Mouse (Mus musculus): ENCODE results near the gene Gtf3c6. TPM values are rescaled to one million over a fixed set of nuclear protein-coding genes. Genes with fewer than 3 reads are reported as not detected.

Gene Gtf3c6
- polyA plus RNA-seq, 1 experiment = 2.4 TPM

GRCm38 (mm10) chr10:40275991-40276390 is 18.1 kb upstream of the Gtf3c6 start:
- Histone ChIP-seq H3K4me3 (ENCODE audit: low read depth, low read length) (no peak overlapping the region), H3K4me1 (ENCODE audit: control insufficient read depth, insufficient read depth, insufficient read length, low read length) (no peaks in the 10 kb centered on the region), H3K36me3 (ENCODE audit: control insufficient read depth, insufficient read depth, low read length) (no peaks in the 10 kb centered on the region), H3K27ac (ENCODE audit: insufficient read depth, low read depth, low read length) (no peak overlapping the region), H3K27me3 (ENCODE audit: control insufficient read depth, insufficient read depth, low read length) (no peaks in the 10 kb centered on the region)
- TF ChIP-seq CTCF (IDR thresholded peaks at IDR 0.05; ENCODE audit: extremely low read depth, insufficient read length, insufficient replicate concordance, low read depth, low read length) (no peak), POLR2A (IDR thresholded peaks at IDR 0.05; ENCODE audit: low read depth, low read length) (no peak)
- WGBS = 67% methylated on average over 7 of the region's 7 CpGs

- Histone ChIP-seq H3K4me1 (ENCODE audit: control insufficient read depth, insufficient read depth, insufficient read length, low read length) (no peaks in the 10 kb centered on the region), H3K27me3 (ENCODE audit: control insufficient read depth, insufficient read depth, low read length) (no peaks in the 10 kb centered on the region), H3K4me3 (ENCODE audit: low read depth, low read length) (no peak overlapping the region), H3K36me3 (ENCODE audit: control insufficient read depth, insufficient read depth, low read length) (no peaks in the 10 kb centered on the region), H3K27ac (ENCODE audit: insufficient read depth, low read depth, low read length) (no peak overlapping the region)
- 75% methylated on average over 5 of the region's 5 CpGs for WGBS
- TF ChIP-seq CTCF (IDR thresholded peaks at IDR 0.05; ENCODE audit: extremely low read depth, insufficient read length, insufficient replicate concordance, low read depth, low read length) (no peak), POLR2A (IDR thresholded peaks at IDR 0.05; ENCODE audit: low read depth, low read length) (no peak)
These were observed 16.0 kb upstream of the Gtf3c6 start for GRCm38 (mm10) chr10:40273938-40274337.

DNA sequence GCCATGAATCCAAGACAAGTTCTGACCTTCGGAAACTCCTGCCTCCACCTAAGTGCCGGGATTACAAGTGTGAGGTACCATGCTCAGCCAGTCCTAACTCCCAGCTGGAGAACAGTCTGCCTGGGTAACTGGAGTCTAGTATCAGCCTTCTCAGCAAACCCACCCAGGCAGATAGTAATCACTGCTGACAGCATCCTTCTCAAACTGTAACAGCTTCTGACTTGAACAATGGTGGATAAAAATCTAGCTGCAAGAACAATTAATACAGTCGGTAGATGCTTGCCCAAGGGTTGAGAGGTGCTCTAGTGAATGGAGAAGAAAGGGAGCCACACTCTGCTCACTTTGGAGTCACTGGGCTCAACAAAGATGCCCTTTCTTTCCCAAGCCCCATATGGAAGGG is 13.3 kb upstream of the Gtf3c6 start:
- TF ChIP-seq CTCF (IDR thresholded peaks at IDR 0.05; ENCODE audit: extremely low read depth, insufficient read length, insufficient replicate concordance, low read depth, low read length) = no peak
- no peak for TF ChIP-seq POLR2A (IDR thresholded peaks at IDR 0.05; ENCODE audit: low read depth, low read length)
- Histone ChIP-seq H3K4me3 (ENCODE audit: low read depth, low read length) (no peak overlapping the region), H3K27ac (ENCODE audit: insufficient read depth, low read depth, low read length) (no peak overlapping the region), H3K4me1 (ENCODE audit: control insufficient read depth, insufficient read depth, insufficient read length, low read length) (no peaks in the 10 kb centered on the region), H3K27me3 (ENCODE audit: control insufficient read depth, insufficient read depth, low read length) (no peaks in the 10 kb centered on the region), H3K36me3 (ENCODE audit: control insufficient read depth, insufficient read depth, low read length) (no peaks in the 10 kb centered on the region)
- 86% methylated on average over 3 of the region's 3 CpGs for WGBS

DNA sequence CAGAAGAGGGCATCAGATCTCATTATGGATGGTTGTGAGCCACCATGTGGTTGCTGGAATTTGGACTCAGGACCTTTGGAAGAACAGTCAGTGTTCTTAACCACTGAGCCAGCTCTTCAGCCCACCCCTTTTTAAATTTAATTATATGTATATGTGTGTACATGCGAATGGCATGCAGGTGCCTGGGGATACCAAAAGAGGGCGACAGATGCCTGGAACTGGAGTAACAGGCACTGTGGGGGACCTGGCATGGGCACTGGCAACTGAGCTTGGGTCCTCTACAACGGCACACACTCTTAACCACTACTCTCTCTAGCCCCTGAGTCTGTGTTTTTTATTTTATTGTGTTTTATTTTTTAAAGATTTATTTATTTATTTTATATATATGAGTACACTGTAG is 7.0 kb upstream of the Gtf3c6 start:
- 85% methylated on average over 3 of the region's 3 CpGs for WGBS
- TF ChIP-seq POLR2A (IDR thresholded peaks at IDR 0.05; ENCODE audit: low read depth, low read length) = no peak
- TF ChIP-seq CTCF (IDR thresholded peaks at IDR 0.05; ENCODE audit: extremely low read depth, insufficient read length, insufficient replicate concordance, low read depth, low read length) = no peak
- no peak overlapping the region for H3K27ac ChIP-seq (ENCODE audit: insufficient read depth, low read depth, low read length)

GRCm38 (mm10) chr10:40263691-40264090 is 5.8 kb upstream of the Gtf3c6 start:
- H3K4me1 ChIP-seq (ENCODE audit: control insufficient read depth, insufficient read depth, insufficient read length, low read length) = no peaks in the 10 kb centered on the region
- WGBS = 75% methylated on average over 4 of the region's 4 CpGs
- H3K27me3 ChIP-seq (ENCODE audit: control insufficient read depth, insufficient read depth, low read length) = no peaks in the 10 kb centered on the region
- TF ChIP-seq CTCF (IDR thresholded peaks at IDR 0.05; ENCODE audit: extremely low read depth, insufficient read length, insufficient replicate concordance, low read depth, low read length) (no peak), POLR2A (IDR thresholded peaks at IDR 0.05; ENCODE audit: low read depth, low read length) (no peak)
- no peaks in the 10 kb centered on the region for H3K36me3 ChIP-seq (ENCODE audit: control insufficient read depth, insufficient read depth, low read length)
- H3K27ac ChIP-seq (ENCODE audit: insufficient read depth, low read depth, low read length) = no peak overlapping the region
- H3K4me3 ChIP-seq (ENCODE audit: low read depth, low read length) = no peak overlapping the region

More for the DNA sequence above, 7.0 kb upstream of the Gtf3c6 start:
- Histone ChIP-seq H3K27me3 (ENCODE audit: control insufficient read depth, insufficient read depth, low read length) (no peaks in the 10 kb centered on the region), H3K4me3 (ENCODE audit: low read depth, low read length) (no peak overlapping the region), H3K4me1 (ENCODE audit: control insufficient read depth, insufficient read depth, insufficient read length, low read length) (no peaks in the 10 kb centered on the region), H3K36me3 (ENCODE audit: control insufficient read depth, insufficient read depth, low read length) (no peaks in the 10 kb centered on the region)

DNA sequence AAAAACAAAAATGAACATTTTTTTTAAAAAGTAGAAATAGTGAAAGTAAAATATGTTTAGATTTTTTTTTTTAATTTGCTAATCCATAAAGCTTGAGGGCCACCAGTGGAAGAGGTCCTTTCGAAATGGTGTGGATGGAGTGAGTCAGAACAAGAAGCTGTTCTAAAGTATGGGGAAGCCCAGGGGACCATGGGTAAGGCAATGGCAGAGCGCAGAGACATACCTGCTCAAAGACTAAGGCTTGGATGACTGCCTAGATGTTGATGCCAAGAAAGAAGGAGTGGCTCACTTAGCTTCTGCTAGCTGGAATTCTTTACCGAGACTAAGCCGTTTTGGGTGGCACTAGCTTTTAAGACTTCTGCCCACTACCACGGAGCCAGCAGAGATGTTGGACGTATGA is 4.3 kb upstream of the Gtf3c6 start:
- Histone ChIP-seq H3K4me1 (ENCODE audit: control insufficient read depth, insufficient read depth, insufficient read length, low read length) (no peaks in the 10 kb centered on the region), H3K4me3 (ENCODE audit: low read depth, low read length) (no peak overlapping the region), H3K27ac (ENCODE audit: insufficient read depth, low read depth, low read length) (no peak overlapping the region), H3K36me3 (ENCODE audit: control insufficient read depth, insufficient read depth, low read length) (no peaks in the 10 kb centered on the region), H3K27me3 (ENCODE audit: control insufficient read depth, insufficient read depth, low read length) (no peaks in the 10 kb centered on the region)
- no peak for TF ChIP-seq CTCF (IDR thresholded peaks at IDR 0.05; ENCODE audit: extremely low read depth, insufficient read length, insufficient replicate concordance, low read depth, low read length)
- TF ChIP-seq POLR2A (IDR thresholded peaks at IDR 0.05; ENCODE audit: low read depth, low read length) = no peak
- WGBS = 59% methylated on average over 6 of the region's 6 CpGs

- H3K4me3 ChIP-seq (ENCODE audit: low read depth, low read length) = no peak overlapping the region
- 71% methylated on average over 5 of the region's 5 CpGs for WGBS
- H3K27ac ChIP-seq (ENCODE audit: insufficient read depth, low read depth, low read length) = no peak overlapping the region
- TF ChIP-seq CTCF (IDR thresholded peaks at IDR 0.05; ENCODE audit: extremely low read depth, insufficient read length, insufficient replicate concordance, low read depth, low read length) (no peak), POLR2A (IDR thresholded peaks at IDR 0.05; ENCODE audit: low read depth, low read length) (no peak)
- peaks cover 3% of the 10 kb centered on the region; the same call in 1 of the 2 replicates for H3K4me1 ChIP-seq (ENCODE audit: control insufficient read depth, insufficient read depth, insufficient read length, low read length)
- no peaks in the 10 kb centered on the region for H3K27me3 ChIP-seq (ENCODE audit: control insufficient read depth, insufficient read depth, low read length)
- H3K36me3 ChIP-seq (ENCODE audit: control insufficient read depth, insufficient read depth, low read length) = no peaks in the 10 kb centered on the region
These were observed 2.4 kb upstream of the Gtf3c6 start for GRCm38 (mm10) chr10:40260305-40260704.

GRCm38 (mm10) chr10:40259542-40259941 is 1.6 kb upstream of the Gtf3c6 start:
- WGBS = 13% methylated on average over 8 of the region's 8 CpGs
- TF ChIP-seq CTCF (IDR thresholded peaks at IDR 0.05; ENCODE audit: extremely low read depth, insufficient read length, insufficient replicate concordance, low read depth, low read length) = no peak
- Histone ChIP-seq H3K27ac (ENCODE audit: insufficient read depth, low read depth, low read length) (no peak overlapping the region), H3K4me1 (ENCODE audit: control insufficient read depth, insufficient read depth, insufficient read length, low read length) (peaks cover 3% of the 10 kb centered on the region; the same call in 1 of the 2 replicates), H3K4me3 (ENCODE audit: low read depth, low read length) (no peak overlapping the region), H3K36me3 (ENCODE audit: control insufficient read depth, insufficient read depth, low read length) (no peaks in the 10 kb centered on the region), H3K27me3 (ENCODE audit: control insufficient read depth, insufficient read depth, low read length) (no peaks in the 10 kb centered on the region)
